Mouse (Mus musculus): ENCODE data around the gene Card11. TPM values are rescaled to one million over a fixed set of nuclear protein-coding genes. Genes with fewer than 3 reads are reported as not detected.

Card11 gene
- polyA plus RNA-seq, 1 experiment from 2014 or later, result 0.09 TPM

- Histone ChIP-seq H3K9me3 (no peaks in the 10 kb centered on the region), H3K4me1 (replicated peaks) (peaks cover 5% of the 10 kb centered on the region; the same call in 1 of the 2 replicates), H3K27me3 (no peaks in the 10 kb centered on the region), H3K4me2 (no peak overlapping the region), H3K9ac (no peak overlapping the region), H3K4me3 (no peak overlapping the region), H3K27ac (replicated peaks) (no peak overlapping the region), H3K36me3 (no peaks in the 10 kb centered on the region)
- no peak for ATAC-seq (ENCODE audit: low FRiP score, low read depth)
- 95% methylated on average over 3 of the region's 3 CpGs for WGBS
These were observed 142.0 kb downstream of the Card11 start for GRCm38 (mm10) chr5:140858335-140858734.

DNA sequence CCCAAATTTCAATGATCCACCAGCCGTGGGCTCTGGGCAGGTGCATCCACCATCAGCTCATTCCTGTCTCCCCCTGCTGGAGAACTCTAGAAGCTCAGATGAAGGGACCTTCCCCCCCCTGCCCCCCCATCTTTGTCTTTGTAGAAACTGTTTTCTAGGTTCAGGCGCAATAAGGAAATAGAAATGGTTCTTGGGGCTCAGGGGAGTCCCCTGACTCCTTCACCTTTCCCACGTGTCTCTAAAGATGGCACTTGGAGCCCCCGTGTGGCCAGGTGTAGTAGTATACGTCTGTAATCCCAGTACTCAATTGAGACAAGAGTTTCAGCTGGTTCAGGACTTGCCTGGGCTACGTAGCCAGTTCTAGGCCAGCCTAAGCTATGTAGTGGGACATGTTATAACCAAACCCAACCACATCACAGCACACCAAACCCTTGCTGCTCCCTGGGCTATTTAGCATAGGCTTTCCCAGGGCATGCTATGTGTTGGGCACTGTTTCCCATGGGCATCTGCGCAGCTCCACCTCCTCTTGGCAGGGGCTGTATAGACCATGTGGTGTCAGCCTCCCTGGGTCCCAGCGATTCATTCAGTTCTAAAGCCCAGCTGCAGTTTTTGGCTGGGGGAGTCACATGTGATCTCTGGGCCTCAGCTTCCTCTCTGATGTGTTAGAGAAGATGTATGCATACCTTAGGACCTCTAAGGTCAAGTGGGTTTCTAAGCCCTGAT, 142.8 kb downstream of the Card11 start:
- H3K4me3 ChIP-seq, result no peak overlapping the region
- ATAC-seq (ENCODE audit: low FRiP score, low read depth), result no peak
- no peaks in the 10 kb centered on the region for H3K36me3 ChIP-seq
- H3K27me3 ChIP-seq, result no peaks in the 10 kb centered on the region
- no peak overlapping the region for H3K27ac ChIP-seq (replicated peaks)
- 56% methylated on average over 8 of the region's 8 CpGs for WGBS
- H3K4me1 ChIP-seq (replicated peaks), result peaks cover 5% of the 10 kb centered on the region; the same call in 1 of the 2 replicates
- no peak overlapping the region for H3K9ac ChIP-seq
- H3K4me2 ChIP-seq, result no peak overlapping the region
- no peaks in the 10 kb centered on the region for H3K9me3 ChIP-seq

DNA sequence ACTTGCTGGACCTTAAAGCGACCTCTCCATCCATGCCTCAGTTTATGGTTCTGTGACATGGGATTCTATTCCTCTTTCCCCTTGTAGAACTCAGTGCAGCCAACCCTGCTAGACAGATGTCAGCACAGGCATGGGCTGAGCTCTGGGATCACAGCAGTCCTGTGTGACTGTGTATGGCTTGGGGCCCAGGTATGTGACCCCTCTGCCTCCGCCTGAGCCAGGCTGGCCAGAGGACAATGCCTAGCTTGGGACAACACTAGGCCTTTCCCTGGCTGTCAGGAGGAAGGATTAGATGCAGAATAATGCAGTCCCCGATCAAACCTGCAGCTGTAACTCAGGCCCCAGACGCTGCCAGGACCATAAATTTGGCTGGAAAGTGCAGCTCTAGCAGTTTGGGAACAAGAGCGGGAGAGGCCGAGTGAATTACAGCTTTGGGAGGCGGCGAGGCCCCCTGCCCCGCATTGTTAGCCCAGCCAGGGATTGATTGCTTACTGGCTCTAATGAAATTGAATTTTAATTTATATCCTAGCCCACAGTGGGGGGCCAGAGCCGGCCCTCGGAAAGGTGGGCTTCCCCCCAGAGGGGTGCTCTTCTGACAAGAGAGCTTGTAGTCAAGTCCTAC, 144.4 kb downstream of the Card11 start:
- Histone ChIP-seq H3K9me3 (no peaks in the 10 kb centered on the region), H3K4me1 (replicated peaks) (peaks cover 5% of the 10 kb centered on the region; the same call in 1 of the 2 replicates), H3K9ac (0 out of 2 replicates have a peak overlapping the region, but pooled peaks have one; percentile 7), H3K4me2 (no peak overlapping the region), H3K27me3 (no peaks in the 10 kb centered on the region), H3K36me3 (no peaks in the 10 kb centered on the region), H3K27ac (replicated peaks) (no peak overlapping the region), H3K4me3 (no peak overlapping the region)
- no peak for ATAC-seq (ENCODE audit: low FRiP score, low read depth)
- WGBS, result 41% methylated on average over 11 of the region's 11 CpGs

DNA sequence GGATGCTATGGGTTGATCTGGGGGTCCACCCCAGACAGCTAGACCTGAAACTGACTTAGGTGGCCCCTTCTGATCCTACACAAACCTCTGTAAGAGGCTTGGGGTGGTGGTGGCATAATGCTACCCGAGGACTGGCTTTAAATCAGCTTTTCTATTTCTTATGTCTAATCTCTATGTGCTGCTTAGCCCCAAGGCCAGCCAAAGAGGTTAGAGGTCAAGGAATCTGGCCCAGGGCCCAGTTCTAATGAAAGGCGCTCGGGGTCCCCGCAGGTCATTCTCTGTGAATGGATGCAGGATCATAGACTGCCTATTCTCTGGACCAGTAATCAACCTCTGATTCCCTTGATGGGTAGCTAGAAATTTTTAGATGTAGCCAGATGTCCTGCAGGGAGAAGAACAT, 145.7 kb downstream of the Card11 start:
- no peaks in the 10 kb centered on the region for H3K27me3 ChIP-seq
- ATAC-seq (ENCODE audit: low FRiP score, low read depth), result no peak
- 84% methylated on average over 4 of the region's 4 CpGs for WGBS

DNA sequence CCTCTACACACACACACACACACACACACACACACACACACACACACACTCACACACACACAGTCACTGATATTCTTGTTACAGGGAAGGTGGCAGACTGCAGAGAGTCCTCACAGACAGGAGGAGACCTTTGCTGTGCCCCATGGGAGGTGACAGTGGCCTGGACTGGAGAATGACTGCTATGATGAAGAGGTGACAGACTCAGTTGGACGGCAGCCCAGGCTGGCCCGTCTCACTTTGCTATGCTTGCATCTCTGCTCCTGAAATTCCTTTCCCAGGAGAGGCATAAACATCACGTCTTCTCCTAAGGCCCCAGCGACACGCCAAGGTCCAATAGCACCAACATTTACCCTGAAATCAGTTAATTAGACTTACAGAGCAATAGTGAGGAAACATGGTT, 146.7 kb downstream of the Card11 start:
- Histone ChIP-seq H3K4me1 (replicated peaks) (peaks cover 5% of the 10 kb centered on the region; the same call in 1 of the 2 replicates), H3K4me3 (no peak overlapping the region), H3K27me3 (no peaks in the 10 kb centered on the region), H3K9me3 (no peaks in the 10 kb centered on the region), H3K36me3 (no peaks in the 10 kb centered on the region), H3K9ac (no peak overlapping the region), H3K4me2 (no peak overlapping the region), H3K27ac (replicated peaks) (no peak overlapping the region)
- no peak for ATAC-seq (ENCODE audit: low FRiP score, low read depth)
- WGBS, result 72% methylated on average over 5 of the region's 5 CpGs

More for the DNA sequence above, 145.7 kb downstream of the Card11 start:
- Histone ChIP-seq H3K27ac (replicated peaks) (no peak overlapping the region), H3K4me1 (replicated peaks) (peaks cover 5% of the 10 kb centered on the region; the same call in 1 of the 2 replicates), H3K4me3 (no peak overlapping the region), H3K9ac (no peak overlapping the region), H3K9me3 (no peaks in the 10 kb centered on the region), H3K36me3 (no peaks in the 10 kb centered on the region), H3K4me2 (no peak overlapping the region)

DNA sequence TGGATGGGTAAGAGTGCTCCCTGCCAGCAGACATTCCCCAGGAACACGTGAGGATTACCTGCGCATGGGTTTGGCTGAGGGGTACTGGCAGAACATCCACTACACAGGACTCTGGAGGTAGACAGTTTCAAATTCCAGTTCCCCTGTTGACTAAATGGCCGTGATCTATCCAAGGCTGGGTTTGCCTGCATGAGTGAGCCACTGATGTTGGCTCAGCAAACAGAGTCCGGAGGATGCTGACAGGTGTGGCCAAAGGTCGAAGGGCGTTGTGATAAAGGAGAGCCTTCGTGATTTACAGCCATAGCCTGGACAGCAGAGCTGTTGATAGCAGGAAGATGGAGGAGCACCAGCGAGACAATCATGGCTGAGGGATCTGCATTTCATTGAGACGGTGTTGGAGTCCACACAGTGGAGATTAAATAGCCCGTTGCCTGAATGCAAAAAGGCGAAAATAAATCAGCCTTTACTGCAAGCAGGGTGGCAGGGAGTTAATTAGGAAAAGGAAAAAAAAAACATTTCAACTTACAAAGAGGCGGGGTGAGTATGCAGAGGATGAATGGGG, 147.9 kb downstream of the Card11 start:
- Histone ChIP-seq H3K4me1 (replicated peaks) (peaks cover 6% of the 10 kb centered on the region; the same call in 1 of the 2 replicates), H3K9me3 (no peaks in the 10 kb centered on the region), H3K27ac (replicated peaks) (no peak overlapping the region), H3K9ac (no peak overlapping the region), H3K36me3 (no peaks in the 10 kb centered on the region), H3K4me2 (no peak overlapping the region), H3K4me3 (no peak overlapping the region), H3K27me3 (no peaks in the 10 kb centered on the region)
- no peak for ATAC-seq (ENCODE audit: low FRiP score, low read depth)
- 74% methylated on average over 12 of the region's 12 CpGs for WGBS

DNA sequence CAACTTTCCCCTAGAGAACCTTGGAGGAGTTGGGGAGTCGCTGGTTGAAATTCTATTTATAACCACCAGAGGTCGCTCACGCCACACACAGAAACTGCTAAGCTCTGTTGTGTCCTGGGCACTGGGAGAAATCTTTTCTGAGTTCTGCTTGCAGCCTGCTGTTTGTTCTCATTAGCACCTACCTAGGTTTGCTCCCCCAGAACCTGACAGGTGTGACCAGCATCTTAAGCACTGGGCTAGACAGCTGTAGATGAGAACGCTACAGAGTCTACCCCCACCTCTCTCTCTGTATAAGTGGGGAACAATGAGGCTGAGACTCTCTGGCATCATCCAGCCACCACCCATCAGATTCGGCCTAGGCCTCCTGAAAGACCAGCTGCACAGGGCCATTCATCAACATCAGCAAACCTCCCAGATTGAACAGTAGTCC, 153.1 kb downstream of the Card11 start:
- WGBS, result 7% methylated on average over 5 of the region's 5 CpGs
- no peak overlapping the region; the same call in 1 of the 2 replicates for H3K27ac ChIP-seq (replicated peaks)

DNA sequence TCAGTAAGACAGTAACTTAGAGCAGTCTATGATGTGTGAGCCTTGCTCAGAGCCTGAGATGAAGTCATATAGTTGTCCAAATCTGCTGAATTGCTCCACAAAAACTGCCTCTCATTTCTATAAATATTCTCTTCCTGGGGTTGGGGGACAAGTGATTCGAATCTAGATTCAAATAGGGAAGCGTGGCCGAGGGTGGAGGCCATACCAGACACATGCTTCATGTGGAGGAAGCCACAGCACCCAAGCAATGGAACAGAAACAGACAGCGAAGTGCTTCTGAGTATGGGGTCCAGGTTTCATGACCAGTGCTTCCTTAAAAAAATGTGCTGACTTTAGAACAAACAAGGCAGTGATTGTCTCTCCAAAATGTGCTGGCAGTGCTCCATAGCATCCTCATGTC, 158.4 kb downstream of the Card11 start:
- no peak overlapping the region for H3K27ac ChIP-seq (replicated peaks)
- no peaks in the 10 kb centered on the region for H3K36me3 ChIP-seq
- no peak overlapping the region for H3K4me3 ChIP-seq
- ATAC-seq (ENCODE audit: low FRiP score, low read depth), result no peak
- H3K9ac ChIP-seq, result no peak overlapping the region
- H3K9me3 ChIP-seq, result no peaks in the 10 kb centered on the region
- no peaks in the 10 kb centered on the region for H3K4me1 ChIP-seq (replicated peaks)
- no peaks in the 10 kb centered on the region for H3K27me3 ChIP-seq
- no peak overlapping the region for H3K4me2 ChIP-seq
- 85% methylated on average over 4 of the region's 4 CpGs for WGBS

More for the DNA sequence above, 153.1 kb downstream of the Card11 start:
- Histone ChIP-seq H3K4me2 (no peak overlapping the region), H3K36me3 (no peaks in the 10 kb centered on the region), H3K27me3 (no peaks in the 10 kb centered on the region), H3K4me3 (no peak overlapping the region), H3K4me1 (replicated peaks) (peaks cover 4% of the 10 kb centered on the region; the same call in 1 of the 2 replicates), H3K9me3 (no peaks in the 10 kb centered on the region), H3K9ac (no peak overlapping the region)
- ATAC-seq (ENCODE audit: low FRiP score, low read depth), result peak; percentile 83

DNA sequence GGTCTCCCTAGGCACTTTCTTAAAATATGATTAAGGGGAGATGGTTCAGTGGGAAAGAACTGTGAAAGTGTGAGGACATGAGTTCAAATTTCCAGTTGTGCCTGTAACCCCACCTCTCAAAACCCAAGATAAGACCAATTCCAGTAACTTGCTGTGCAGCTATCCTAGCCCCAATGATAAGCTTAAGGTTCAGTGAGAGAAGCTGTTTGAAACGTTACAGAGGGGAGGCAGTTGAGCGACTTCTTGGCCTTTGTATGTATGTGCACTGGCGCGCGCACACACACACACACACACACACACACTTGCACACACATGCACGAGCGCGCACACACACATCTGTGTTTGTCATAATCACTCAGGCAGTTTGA, 169.3 kb downstream of the Card11 start:
- H3K27me3 ChIP-seq, result no peaks in the 10 kb centered on the region
- peaks cover 42% of the 10 kb centered on the region for H3K4me1 ChIP-seq (replicated peaks)
- H3K27ac ChIP-seq (replicated peaks), result no peak overlapping the region
- no peak overlapping the region for H3K9ac ChIP-seq
- no peaks in the 10 kb centered on the region for H3K36me3 ChIP-seq
- no peaks in the 10 kb centered on the region for H3K9me3 ChIP-seq
- 80% methylated on average over 8 of the region's 8 CpGs for WGBS
- peak overlapping the region; percentile 45 for H3K4me2 ChIP-seq
- no peak for ATAC-seq (ENCODE audit: low FRiP score, low read depth)
- H3K4me3 ChIP-seq, result no peak overlapping the region

- ATAC-seq (ENCODE audit: low FRiP score, low read depth), result peak; percentile 98
- no peaks in the 10 kb centered on the region for H3K9me3 ChIP-seq
These were observed 169.9 kb downstream of the Card11 start, which contains the start of gene Gna12 for GRCm38 (mm10) chr5:140830314-140831063. Gna12 (minus strand) TSS chr5:140830431.

DNA sequence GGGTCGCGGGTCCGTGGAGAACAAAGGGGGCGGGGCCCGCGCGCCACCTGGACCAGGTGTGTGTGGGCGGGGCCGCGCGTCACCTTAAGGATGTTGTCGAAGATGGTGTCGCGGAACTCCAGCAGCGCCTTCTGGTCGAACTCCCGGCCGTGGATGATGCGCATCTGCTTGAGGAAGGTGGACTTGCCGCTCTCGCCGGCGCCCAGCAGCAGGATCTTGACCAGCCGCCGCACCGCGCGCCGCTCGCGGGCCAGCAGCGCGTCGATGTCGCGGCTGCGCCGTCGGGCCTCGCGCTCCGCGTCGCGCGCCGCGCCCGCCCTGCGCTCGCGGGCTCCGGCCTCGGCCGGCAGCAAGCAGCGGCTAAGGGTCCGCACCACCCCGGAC, 170.5 kb downstream of the Card11 start:
- H3K9ac ChIP-seq, result peak overlapping the region; percentile 89
- peak overlapping the region; percentile 79 for H3K4me2 ChIP-seq
- no peaks in the 10 kb centered on the region for H3K9me3 ChIP-seq
- under 1% methylated on average over 55 of the region's 58 CpGs for WGBS
- peaks cover 47% of the 10 kb centered on the region for H3K4me1 ChIP-seq (replicated peaks)
- peaks cover 5% of the 10 kb centered on the region; the same call in 1 of the 2 replicates for H3K36me3 ChIP-seq
- no peaks in the 10 kb centered on the region for H3K27me3 ChIP-seq
- H3K4me3 ChIP-seq, result peak overlapping the region; percentile 90
- ATAC-seq (ENCODE audit: low FRiP score, low read depth), result no peak
- peak overlapping the region; percentile 88 for H3K27ac ChIP-seq (replicated peaks)

More at GRCm38 (mm10) chr5:140830314-140831063, 169.9 kb downstream of the Card11 start, which contains the start of gene Gna12:
- Histone ChIP-seq H3K9ac (peak within 1 kb of the TSS; percentile 89), H3K36me3 (peaks cover 3% of the 10 kb centered on the region; the same call in 1 of the 2 replicates), H3K4me3 (peak within 1 kb of the TSS; percentile 90), H3K27ac (replicated peaks) (peak within 1 kb of the TSS; percentile 88), H3K27me3 (no peaks in the 10 kb centered on the region), H3K4me2 (peak within 1 kb of the TSS; percentile 79), H3K4me1 (replicated peaks) (peaks cover 46% of the 10 kb centered on the region)
- under 1% methylated on average over 37 of the region's 49 CpGs for WGBS
